Mouse (Mus musculus): ENCODE data around the gene Chka. TPM values are rescaled to one million over a fixed set of nuclear protein-coding genes. Genes with fewer than 3 reads are reported as not detected.

Gene Chka
- total and polyA plus RNA-seq, 3 experiments = 7.6 to 13.0 (median 10.1) TPM

- TF ChIP-seq CTCF (conservative IDR thresholded peaks at IDR 0.05 in 1 of 2, IDR thresholded peaks at IDR 0.05 in 1 of 2; ENCODE audit: low read depth in 2 of 2, low read length in 2 of 2) (no peak), ELF1 (IDR thresholded peaks at IDR 0.05; ENCODE audit: low read depth, low read length) (no peak), EP300 (IDR thresholded peaks at IDR 0.05; ENCODE audit: low read length) (no peak), SMC3 (IDR thresholded peaks at IDR 0.05; ENCODE audit: low read depth, low read length) (no peak), MAZ (IDR thresholded peaks at IDR 0.05; ENCODE audit: low read depth, low read length) (no peak), ZC3H11A (IDR thresholded peaks at IDR 0.05; ENCODE audit: low read depth, low read length) (no peak), KAT2A (IDR thresholded peaks at IDR 0.05; ENCODE audit: insufficient replicate concordance, low read length) (no peak), POLR2AphosphoS2 (IDR thresholded peaks at IDR 0.05; ENCODE audit: low read depth, low read length) (no peak), GABPA (IDR thresholded peaks at IDR 0.05; ENCODE audit: insufficient replicate concordance, low read depth, low read length) (no peak)
- dilution Hi-C loops (cut with MboI; ENCODE audit: extremely low pct_ligation_motif_present, extremely low pct_unique_long_range_greater_than_20kb, low sequenced_read_pairs) = no loop called here
Measured at GRCm38 (mm10) chr19:3819899-3820444, 31.6 kb upstream of the Chka start.

GRCm38 (mm10) chr19:3825044-3825443, 26.5 kb upstream of the Chka start:
- no peak overlapping the region for H3K4me2 ChIP-seq (ENCODE audit: insufficient read depth, low read depth, poor library complexity, severe bottlenecking)
- dilution Hi-C loops (cut with MboI; ENCODE audit: extremely low pct_ligation_motif_present, extremely low pct_unique_long_range_greater_than_20kb, low sequenced_read_pairs) = no loop called here
- H3K27me3 ChIP-seq (replicated peaks) = peaks cover 1% of the 10 kb centered on the region
- DNase-seq (ENCODE audit: extremely low read depth) = no peak
- no peak overlapping the region for H3K27ac ChIP-seq (ENCODE audit: insufficient read depth, low read depth)
- in situ Hi-C loops (cut with MboI; ENCODE audit: low pct_ligation_motif_present, low pct_unique_long_range_greater_than_20kb, low sequenced_read_pairs) = no loop called here
- no peak overlapping the region for H3K9ac ChIP-seq (ENCODE audit: insufficient read depth, low read depth)
- peaks cover 8% of the 10 kb centered on the region for H3K9me3 ChIP-seq (replicated peaks; ENCODE audit: low read length)
- TF ChIP-seq USF2 (conservative IDR thresholded peaks at IDR 0.05; ENCODE audit: low read depth, low read length) (no peak), ZC3H11A (IDR thresholded peaks at IDR 0.05; ENCODE audit: low read depth, low read length) (no peak), ZMIZ1 (IDR thresholded peaks at IDR 0.05; ENCODE audit: low read depth, low read length) (no peak), IRF4 (IDR thresholded peaks at IDR 0.05; ENCODE audit: low read depth, low read length) (no peak), E2F4 (IDR thresholded peaks at IDR 0.05; ENCODE audit: insufficient replicate concordance, low read depth, low read length) (no peak), RAD21 (IDR thresholded peaks at IDR 0.05; ENCODE audit: low read depth, low read length) (no peak), TCF12 (IDR thresholded peaks at IDR 0.05; ENCODE audit: low read depth, low read length) (no peak), ELF1 (IDR thresholded peaks at IDR 0.05; ENCODE audit: low read depth, low read length) (no peak), MYC (IDR thresholded peaks at IDR 0.05; ENCODE audit: low read depth, low read length) (no peak), JUND (conservative IDR thresholded peaks at IDR 0.05; ENCODE audit: low read depth, low read length) (no peak), ZNF384 (IDR thresholded peaks at IDR 0.05; ENCODE audit: low read depth, low read length) (no peak), MAX (IDR thresholded peaks at IDR 0.05; ENCODE audit: low read length) (no peak), NRF1 (IDR thresholded peaks at IDR 0.05; ENCODE audit: low read depth, low read length) (no peak), MAZ (IDR thresholded peaks at IDR 0.05; ENCODE audit: low read depth, low read length) (no peak), JUN (IDR thresholded peaks at IDR 0.05; ENCODE audit: insufficient read depth, low read depth, low read length) (no peak), SMC3 (IDR thresholded peaks at IDR 0.05; ENCODE audit: low read depth, low read length) (no peak), CTCF (conservative IDR thresholded peaks at IDR 0.05 in 1 of 2, IDR thresholded peaks at IDR 0.05 in 1 of 2; ENCODE audit: low read depth in 2 of 2, low read length in 2 of 2) (no peak), TBP (conservative IDR thresholded peaks at IDR 0.05; ENCODE audit: low read depth, low read length) (no peak), BHLHE40 (IDR thresholded peaks at IDR 0.05; ENCODE audit: low read depth, low read length) (no peak), ETS1 (conservative IDR thresholded peaks at IDR 0.05; ENCODE audit: low read depth, low read length) (no peak)
- H3K4me3 ChIP-seq (replicated peaks in 1 of 3; ENCODE audit: low read depth in 2 of 3, low read length in 2 of 3, poor library complexity in 1 of 3) = no peak overlapping the region
- no peaks in the 10 kb centered on the region for H3K4me1 ChIP-seq (ENCODE audit: control insufficient read depth in 1 of 2, insufficient read depth in 2 of 2)
- H3K79me2 ChIP-seq (replicated peaks; ENCODE audit: control insufficient read depth, extremely low read depth, insufficient read depth, poor library complexity, severe bottlenecking) = no peaks in the 10 kb centered on the region
- H3K36me3 ChIP-seq (replicated peaks in 1 of 2; ENCODE audit: control insufficient read depth in 1 of 2, insufficient read depth in 1 of 2, low read length in 1 of 2) = no peaks in the 10 kb centered on the region

More at GRCm38 (mm10) chr19:3819899-3820444, 31.6 kb upstream of the Chka start:
- Histone ChIP-seq H3K36me3 (replicated peaks in 1 of 2; ENCODE audit: control insufficient read depth in 1 of 2, insufficient read depth in 1 of 2, low read length in 1 of 2) (peaks cover 5 to 19% of the 10 kb centered on the region in 2 experiments), H3K9ac (ENCODE audit: insufficient read depth, low read depth) (no peak overlapping the region), H3K4me2 (ENCODE audit: insufficient read depth, low read depth, poor library complexity, severe bottlenecking) (no peak overlapping the region), H3K27me3 (replicated peaks) (peaks cover 1% of the 10 kb centered on the region), H3K79me2 (replicated peaks; ENCODE audit: control insufficient read depth, extremely low read depth, insufficient read depth, poor library complexity, severe bottlenecking) (no peaks in the 10 kb centered on the region), H3K4me3 (replicated peaks in 1 of 3; ENCODE audit: low read depth in 2 of 3, low read length in 2 of 3, poor library complexity in 1 of 3) (no peak overlapping the region), H3K9me3 (replicated peaks; ENCODE audit: low read length) (peaks cover 10% of the 10 kb centered on the region), H3K4me1 (ENCODE audit: control insufficient read depth in 1 of 2, insufficient read depth in 2 of 2) (no peaks in the 10 kb centered on the region), H3K27ac (ENCODE audit: insufficient read depth, low read depth) (no peak overlapping the region)
- in situ Hi-C loops (cut with MboI; ENCODE audit: low pct_ligation_motif_present, low pct_unique_long_range_greater_than_20kb, low sequenced_read_pairs) = no loop called here
- no peak for DNase-seq (ENCODE audit: extremely low read depth)
